Mouse (Mus musculus): Measurements from ENCODE around the gene Pih1d1. TPM values are rescaled to one million over a fixed set of nuclear protein-coding genes. Genes with fewer than 3 reads are reported as not detected.

The Pih1d1 gene
- total and polyA plus RNA-seq, 3 experiments, result 141 to 148 TPM; not detected in 1

DNA sequence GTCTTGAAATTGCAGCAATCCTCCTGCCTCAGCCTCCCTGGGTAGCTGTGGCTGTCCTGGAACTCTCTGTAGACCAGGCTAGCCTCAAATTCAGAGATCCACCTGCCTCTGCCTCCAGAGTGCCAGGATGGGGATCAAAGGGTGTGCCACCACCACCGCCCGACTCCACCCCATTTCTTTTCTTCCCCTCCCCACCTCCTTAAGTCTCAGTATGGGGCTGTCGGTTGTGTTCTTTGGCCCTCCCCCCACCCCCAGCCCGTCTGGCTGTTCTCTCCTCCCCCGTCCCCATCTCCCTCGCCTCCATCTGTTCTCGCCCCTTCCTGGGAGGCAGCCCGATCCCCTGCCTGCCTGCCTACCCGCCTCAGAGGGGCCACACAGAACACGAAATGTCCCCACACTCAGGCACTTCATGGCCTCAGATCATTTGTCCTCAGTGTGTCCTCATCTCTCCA, 12.9 kb downstream of the Pih1d1 start:
- Histone ChIP-seq H3K36me3 (ENCODE audit: control insufficient read depth in 1 of 2, insufficient read depth in 2 of 2, low read length in 2 of 2) (no peaks in the 10 kb centered on the region), H3K9ac (ENCODE audit: control insufficient read depth, low read depth, low read length, poor library complexity, severe bottlenecking) (no peak overlapping the region), H3K9me3 (replicated peaks; ENCODE audit: insufficient read depth, low read length) (no peaks in the 10 kb centered on the region), H3K4me3 (ENCODE audit: control insufficient read depth in 1 of 2, insufficient read depth in 1 of 2, low read depth in 2 of 2, low read length in 2 of 2) (no peak overlapping the region), H3K27ac (ENCODE audit: control insufficient read depth, low read depth, low read length) (no peak overlapping the region), H3K27me3 (ENCODE audit: control insufficient read depth in 1 of 2, insufficient read depth in 2 of 2, low read length in 2 of 2) (peaks cover 4 to 9% of the 10 kb centered on the region in 2 experiments), H3K79me2 (ENCODE audit: control insufficient read depth, insufficient read depth, low read length, poor library complexity) (no peaks in the 10 kb centered on the region), H3K4me1 (ENCODE audit: control insufficient read depth in 1 of 2, insufficient read depth in 2 of 2, low read length in 2 of 2) (no peaks in the 10 kb centered on the region; a peak in 2 of 4 replicates)
- no peak for DNase-seq (ENCODE audit: low read depth, low spot score)
- TF ChIP-seq MYB (IDR thresholded peaks at IDR 0.05; ENCODE audit: low read depth, low read length) (no peak), MAZ (IDR thresholded peaks at IDR 0.05; ENCODE audit: low read depth, low read length) (no peak), EP300 (IDR thresholded peaks at IDR 0.05; ENCODE audit: low read depth in 1 of 2, low read length in 2 of 2) (no peak), E2F4 (IDR thresholded peaks at IDR 0.05; ENCODE audit: borderline replicate concordance, low read depth, low read length) (no peak), TCF12 (IDR thresholded peaks at IDR 0.05; ENCODE audit: low read depth, low read length) (no peak)

DNA sequence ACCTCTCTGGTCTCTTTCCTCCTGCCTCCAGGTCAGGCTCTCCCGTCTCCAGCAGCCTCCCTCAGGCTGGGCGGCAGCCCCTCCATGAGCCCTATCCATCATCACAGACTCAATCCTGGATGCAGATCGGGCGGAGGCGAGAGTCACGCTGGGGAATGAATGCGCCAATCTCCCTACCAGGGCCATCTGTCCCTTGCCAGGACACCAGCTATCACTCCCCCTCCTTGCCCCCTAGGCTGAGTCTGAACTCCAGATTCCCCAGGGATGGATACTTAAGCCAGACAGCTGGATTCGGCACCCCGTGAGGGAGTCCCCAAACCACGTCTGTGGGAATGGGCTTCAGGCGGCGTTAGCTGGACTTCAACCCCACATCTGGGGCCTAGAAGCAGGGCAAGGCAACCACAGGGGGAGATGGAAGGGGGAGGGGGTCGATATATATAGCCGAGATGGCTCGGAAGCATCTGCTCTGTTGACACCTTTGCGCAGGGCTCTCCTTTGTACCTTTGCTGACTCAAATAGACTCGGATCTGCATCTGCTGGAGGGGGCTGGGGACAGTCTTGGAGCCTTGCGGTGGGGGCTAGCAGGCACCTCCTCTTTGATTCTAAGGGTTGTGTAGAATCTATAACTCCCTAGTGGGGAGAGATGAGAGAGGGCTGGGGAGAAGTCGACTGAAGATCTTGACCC, 13.8 kb downstream of the Pih1d1 start:
- H3K4me1 ChIP-seq (ENCODE audit: control insufficient read depth in 1 of 2, insufficient read depth in 2 of 2, low read length in 2 of 2), result no peaks in the 10 kb centered on the region
- H3K9ac ChIP-seq (ENCODE audit: control insufficient read depth, low read depth, low read length, poor library complexity, severe bottlenecking), result no peak overlapping the region
- no peak for TF ChIP-seq BHLHE40 (IDR thresholded peaks at IDR 0.05; ENCODE audit: borderline replicate concordance, low read depth, low read length)
- TF ChIP-seq USF2 (IDR thresholded peaks at IDR 0.05; ENCODE audit: borderline replicate concordance in 1 of 2, insufficient read depth in 1 of 2, low read depth in 1 of 2, low read length in 2 of 2), result no peak
- no peak for TF ChIP-seq USF1 (IDR thresholded peaks at IDR 0.05; ENCODE audit: low read depth, low read length)
- no peak for TF ChIP-seq SMC3 (IDR thresholded peaks at IDR 0.05; ENCODE audit: low read depth, low read length)
- TF ChIP-seq MAFK (IDR thresholded peaks at IDR 0.05; ENCODE audit: borderline replicate concordance, low read depth, low read length), result no peak
- TF ChIP-seq MEF2A (IDR thresholded peaks at IDR 0.05; ENCODE audit: extremely low read depth, insufficient replicate concordance, low read depth, low read length, poor library complexity, severe bottlenecking), result no peak
- no peak for DNase-seq (ENCODE audit: low read depth, low spot score)
- H3K9me3 ChIP-seq (replicated peaks; ENCODE audit: insufficient read depth, low read length), result no peaks in the 10 kb centered on the region
- H3K27me3 ChIP-seq (ENCODE audit: control insufficient read depth in 1 of 2, insufficient read depth in 2 of 2, low read length in 2 of 2), result peaks cover 4 to 9% of the 10 kb centered on the region in 2 experiments
- no peak overlapping the region for H3K4me3 ChIP-seq (ENCODE audit: control insufficient read depth in 1 of 2, insufficient read depth in 1 of 2, low read depth in 2 of 2, low read length in 2 of 2)
- H3K36me3 ChIP-seq (ENCODE audit: control insufficient read depth in 1 of 2, insufficient read depth in 2 of 2, low read length in 2 of 2), result no peaks in the 10 kb centered on the region
- H3K27ac ChIP-seq (ENCODE audit: control insufficient read depth, low read depth, low read length), result no peak overlapping the region
- no peaks in the 10 kb centered on the region for H3K79me2 ChIP-seq (ENCODE audit: control insufficient read depth, insufficient read depth, low read length, poor library complexity)

DNA sequence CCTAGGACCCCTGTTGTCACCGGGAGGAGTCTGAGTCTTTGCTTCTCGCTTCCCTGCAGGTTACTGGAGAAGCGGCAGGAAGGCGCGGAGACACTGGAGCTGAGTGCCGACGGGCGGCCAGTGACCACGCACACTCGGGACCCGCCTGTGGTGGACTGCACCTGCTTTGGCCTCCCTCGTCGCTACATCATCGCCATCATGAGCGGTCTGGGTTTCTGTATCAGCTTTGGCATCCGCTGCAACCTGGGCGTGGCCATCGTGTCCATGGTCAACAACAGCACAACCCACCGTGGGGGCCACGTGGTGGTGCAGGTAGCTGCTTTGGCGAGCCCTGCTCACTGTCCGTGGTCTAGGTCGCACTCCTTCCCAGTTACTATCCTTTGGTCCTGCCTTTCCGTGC, 14.6 kb downstream of the Pih1d1 start:
- Histone ChIP-seq H3K27ac (ENCODE audit: control insufficient read depth, low read depth, low read length) (no peak overlapping the region), H3K9ac (ENCODE audit: control insufficient read depth, low read depth, low read length, poor library complexity, severe bottlenecking) (no peak overlapping the region), H3K4me3 (ENCODE audit: control insufficient read depth in 1 of 2, insufficient read depth in 1 of 2, low read depth in 2 of 2, low read length in 2 of 2) (no peak overlapping the region), H3K9me3 (replicated peaks; ENCODE audit: insufficient read depth, low read length) (no peaks in the 10 kb centered on the region), H3K79me2 (ENCODE audit: control insufficient read depth, insufficient read depth, low read length, poor library complexity) (no peaks in the 10 kb centered on the region), H3K27me3 (ENCODE audit: control insufficient read depth in 1 of 2, insufficient read depth in 2 of 2, low read length in 2 of 2) (peaks cover 4 to 9% of the 10 kb centered on the region in 2 experiments), H3K36me3 (ENCODE audit: control insufficient read depth in 1 of 2, insufficient read depth in 2 of 2, low read length in 2 of 2) (no peaks in the 10 kb centered on the region), H3K4me1 (ENCODE audit: control insufficient read depth in 1 of 2, insufficient read depth in 2 of 2, low read length in 2 of 2) (no peaks in the 10 kb centered on the region)
- no peak for DNase-seq (ENCODE audit: low read depth, low spot score)
- TF ChIP-seq UBTF (IDR thresholded peaks at IDR 0.05; ENCODE audit: borderline replicate concordance, insufficient read depth, low read depth, low read length) (no peak), RAD21 (IDR thresholded peaks at IDR 0.05; ENCODE audit: low read depth, low read length) (no peak)
